Mouse (Mus musculus) left cerebral cortex, adult 2 months (tissue): ENCODE measurements at regions not wholly inside any gene's neighbourhood (a gene's known extent, or its start where the extent isn't known, plus 50 kb on each side); places are given as distances from the start of the nearest gene placed in this dataset.

Experiments used
- DNase-seq, 2 experiments: peaks; one replicate each; pipeline ENCODE4 v3.0.0; 2021 to 2022; ENCODE audit warnings: low spot score in 2 of 2, mixed read lengths in 1 of 2; ENCODE audit errors: extremely low spot score in 1 of 2
- H3K27ac ChIP-seq: fragments of 200-600 bp; 2 replicates; pipeline ENCODE4 v1.8.1; 2022
- H3K4me3 ChIP-seq: fragments of 200-600 bp; 2 replicates; pipeline ENCODE4 v1.8.1; 2022
- CTCF ChIP-seq: fragments of 200-600 bp; IDR thresholded peaks from 2 replicates; pipeline ENCODE4 v1.8.1; 2022; ENCODE audit warnings: antibody characterized with exemption, mild to moderate bottlenecking, moderate library complexity
- intact Hi-C: fragments of 180-260 bp; cut with DNase I; formaldehyde crosslinking; loops from one replicate; pipeline ENCODE4 v1.15.1; 2025

DNA sequence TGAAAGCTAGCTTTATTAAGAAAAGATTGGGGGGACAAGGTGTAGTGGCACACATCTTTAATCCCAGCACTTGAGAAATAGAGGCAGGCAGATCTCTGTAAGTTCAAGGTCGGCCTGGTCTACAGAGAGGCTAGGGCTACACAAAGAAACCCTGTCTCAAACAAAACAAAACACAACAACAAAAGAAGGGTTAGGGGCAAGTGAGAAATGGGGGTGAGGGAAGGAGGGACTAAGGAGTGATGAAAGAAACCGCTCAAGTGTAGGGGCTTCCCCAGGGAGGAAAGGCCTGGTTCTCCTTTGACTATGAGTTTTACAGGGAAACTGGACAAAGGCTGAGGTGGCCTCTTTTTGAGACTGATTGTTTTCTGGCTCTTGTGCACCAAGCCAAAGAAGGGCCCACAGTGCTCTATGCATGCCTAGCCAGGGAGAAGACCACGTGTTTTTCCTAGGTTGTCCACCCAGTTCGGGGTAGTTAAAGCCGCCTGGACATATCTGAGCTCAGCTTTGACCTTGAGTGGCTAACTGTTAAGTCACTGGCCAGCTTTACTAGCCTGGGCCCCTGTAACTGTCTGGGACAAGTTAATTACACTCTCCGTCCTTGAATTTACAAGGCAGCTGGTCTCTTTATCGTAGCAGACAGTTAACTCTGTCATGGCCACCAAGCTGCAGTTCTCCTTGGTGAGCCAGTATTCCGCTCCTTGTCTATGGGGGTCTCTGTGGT, 90.2 kb upstream of the Armc2 start:
- TF ChIP-seq CTCF, result no peak
- DNase-seq, result no peak
- Histone ChIP-seq H3K27ac (no peak overlapping the region), H3K4me3 (no peak overlapping the region)
- intact Hi-C loops, result no loop called here

- intact Hi-C loops, result no loop called here
- Histone ChIP-seq H3K4me3 (no peak overlapping the region), H3K27ac (no peak overlapping the region)
- DNase-seq, result no peak
- no peak for TF ChIP-seq CTCF
These were observed 89.4 kb upstream of the Armc2 start for GRCm38 (mm10) chr10:42107437-42108293.

GRCm38 (mm10) chr10:42106611-42107010, 88.4 kb upstream of the Armc2 start:
- no peak overlapping the region for H3K27ac ChIP-seq
- intact Hi-C loops, result no loop called here
- TF ChIP-seq CTCF, result no peak
- H3K4me3 ChIP-seq, result no peak overlapping the region
- DNase-seq, result no peak

DNA sequence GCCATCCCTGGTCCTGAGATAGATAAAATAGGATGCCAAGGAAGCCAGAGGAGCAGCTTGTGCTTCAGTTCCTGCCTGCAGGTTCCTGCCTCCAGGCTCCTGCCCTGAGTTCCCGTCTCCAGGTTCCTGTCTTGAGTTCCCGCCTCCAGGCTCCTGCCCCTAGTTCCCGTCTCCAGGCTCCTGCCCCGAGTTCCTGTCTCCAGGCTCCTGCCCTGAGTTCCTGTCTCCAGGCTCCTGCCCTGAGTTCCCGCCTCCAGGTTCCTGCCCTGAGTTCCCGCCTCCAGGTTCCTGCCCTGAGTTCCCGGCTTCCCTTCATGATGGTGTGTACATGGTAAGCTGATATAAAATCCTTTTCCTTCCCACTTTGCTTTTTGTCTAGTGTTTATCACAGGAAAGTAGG, 86.8 kb upstream of the Armc2 start:
- Histone ChIP-seq H3K4me3 (no peak overlapping the region), H3K27ac (no peak overlapping the region)
- intact Hi-C loops, result no loop called here
- no peak for DNase-seq
- no peak for TF ChIP-seq CTCF

- intact Hi-C loops, result no loop called here
- Histone ChIP-seq H3K4me3 (no peak overlapping the region), H3K27ac (no peak overlapping the region)
- DNase-seq, result no peak
- TF ChIP-seq CTCF, result no peak
These were observed 84.1 kb upstream of the Armc2 start for GRCm38 (mm10) chr10:42102320-42102719.

DNA sequence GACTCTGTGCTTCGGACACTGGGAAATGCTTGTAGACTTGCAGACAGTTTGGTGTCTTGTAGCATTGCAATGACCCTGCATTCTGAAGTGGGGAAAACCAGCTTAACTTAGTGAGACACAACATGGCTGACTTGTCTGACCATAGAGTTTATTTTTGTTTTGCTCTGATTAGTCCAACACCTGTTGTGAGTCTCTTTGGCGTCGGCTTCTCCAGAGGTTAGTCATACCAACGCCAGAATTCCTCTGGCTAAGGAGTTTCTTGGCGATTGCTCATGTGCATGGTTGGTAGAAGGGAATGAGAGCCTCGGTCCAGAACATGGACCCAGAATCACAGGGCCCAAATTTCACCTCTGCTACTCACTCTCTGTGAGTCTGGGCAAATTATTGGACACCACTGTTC, 82.9 kb upstream of the Armc2 start:
- no peak overlapping the region for H3K4me3 ChIP-seq
- intact Hi-C loops, result no loop called here
- DNase-seq, result no peak
- no peak for TF ChIP-seq CTCF
- no peak overlapping the region for H3K27ac ChIP-seq

DNA sequence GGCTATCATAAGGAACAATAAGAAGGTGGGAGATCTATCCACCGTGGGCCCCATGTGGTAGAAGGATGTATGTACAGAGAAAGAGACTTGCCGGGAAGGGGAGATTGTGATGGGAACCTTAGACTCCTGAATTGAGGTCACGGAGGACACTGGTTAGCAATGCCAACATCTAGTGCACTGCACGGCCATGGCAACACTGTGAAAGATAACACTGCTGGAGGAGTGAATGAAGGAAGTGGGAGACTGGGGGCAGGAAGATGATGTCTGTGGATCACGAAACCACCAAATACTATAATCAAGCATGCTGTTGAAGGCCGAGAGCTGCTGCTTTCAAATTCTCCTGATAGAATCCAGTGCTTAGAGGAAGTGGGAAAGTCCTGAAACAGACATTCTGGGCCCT, 78.7 kb upstream of the Armc2 start:
- DNase-seq, result no peak
- Histone ChIP-seq H3K4me3 (no peak overlapping the region), H3K27ac (no peak overlapping the region)
- no peak for TF ChIP-seq CTCF
- intact Hi-C loops, result no loop called here

- no peak for TF ChIP-seq CTCF
- no peak for DNase-seq
These were observed 77.7 kb upstream of the Armc2 start for GRCm38 (mm10) chr10:42095986-42096385.

DNA sequence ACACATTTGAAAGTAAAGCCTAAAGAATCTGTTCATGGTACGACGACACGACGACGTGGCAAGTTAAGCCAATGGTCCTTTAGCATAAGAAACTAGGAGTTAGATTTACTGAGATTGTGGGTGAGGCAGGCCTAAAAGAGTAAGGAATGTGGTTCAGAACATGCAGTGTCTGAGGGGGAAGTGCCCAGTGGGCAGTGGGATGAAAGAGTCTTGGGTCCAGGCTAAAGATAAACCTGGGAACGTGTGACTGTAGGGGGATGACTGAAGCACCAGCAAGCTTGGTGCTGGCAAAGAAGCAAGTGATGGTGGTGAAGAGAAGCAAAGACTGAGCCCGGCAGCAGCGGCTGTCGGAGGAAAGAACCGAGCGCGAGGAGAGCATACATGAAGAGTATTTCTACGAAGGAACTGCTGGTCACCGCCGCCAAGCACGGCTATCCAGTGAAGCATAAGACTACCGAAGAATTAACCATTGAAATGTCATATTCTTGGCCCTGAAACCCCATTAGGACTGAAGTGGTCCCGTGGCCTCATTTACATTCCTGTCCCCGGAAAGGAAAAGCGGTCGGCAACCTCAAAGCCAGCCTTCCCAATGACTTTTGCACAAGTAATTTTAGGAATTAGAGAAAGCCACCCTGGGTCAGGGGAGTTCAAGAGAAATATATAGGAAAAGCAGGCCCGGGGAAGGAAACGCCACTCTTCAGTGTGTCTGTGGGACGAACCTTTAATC, 76.2 kb upstream of the Armc2 start:
- intact Hi-C loops, result no loop called here

More at GRCm38 (mm10) chr10:42095986-42096385, 77.7 kb upstream of the Armc2 start:
- Histone ChIP-seq H3K27ac (no peak overlapping the region), H3K4me3 (no peak overlapping the region)
- intact Hi-C loops, result no loop called here

GRCm38 (mm10) chr10:42093176-42093759, 75.0 kb upstream of the Armc2 start:
- TF ChIP-seq CTCF, result no peak
- Histone ChIP-seq H3K27ac (no peak overlapping the region), H3K4me3 (no peak overlapping the region)
- intact Hi-C loops, result no loop called here
- DNase-seq, result no peak

More for the DNA sequence above, 76.2 kb upstream of the Armc2 start:
- no peak for TF ChIP-seq CTCF
- H3K4me3 ChIP-seq, result no peak overlapping the region
- no peak overlapping the region for H3K27ac ChIP-seq
- no peak for DNase-seq

- DNase-seq, result peak in 1 of 2 experiments; percentile 16
- intact Hi-C loops, result no loop called here
- TF ChIP-seq CTCF, result no peak
- no peak overlapping the region for H3K4me3 ChIP-seq
- no peak overlapping the region for H3K27ac ChIP-seq
These were observed 74.3 kb upstream of the Armc2 start for GRCm38 (mm10) chr10:42092500-42092899.
